Mouse (Mus musculus): ENCODE results near the gene Cdc42ep4.

The Cdc42ep4 gene

DNA sequence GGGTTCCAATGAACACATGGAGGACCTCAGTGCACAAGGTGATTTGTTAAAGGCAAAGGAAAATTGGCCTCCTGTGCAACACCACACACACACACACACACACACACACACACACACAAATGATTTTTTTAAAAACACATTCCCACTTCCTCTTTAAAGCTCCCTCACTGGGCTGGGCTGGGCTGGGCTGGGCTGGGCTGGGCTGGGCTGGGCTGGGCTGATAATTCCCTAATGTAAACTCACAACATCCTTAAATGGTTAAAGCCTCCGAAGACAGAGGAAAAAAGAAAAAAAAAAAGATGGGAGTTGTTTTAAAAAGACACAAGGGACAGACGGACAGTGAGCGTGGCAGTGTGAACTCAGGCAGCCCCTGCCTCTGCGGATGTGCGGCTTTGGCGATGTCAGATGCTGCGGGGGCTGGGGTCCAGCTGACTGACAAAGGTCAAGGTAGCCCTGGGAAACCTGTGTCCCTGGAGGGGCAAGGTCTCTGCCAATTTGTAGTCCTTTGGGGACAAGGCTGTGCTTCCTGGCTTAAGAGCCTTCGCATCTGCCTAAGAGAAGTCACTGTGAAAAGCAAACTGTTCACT lies 26.3 kb upstream of the Cdc42ep4 start:
- no peak for DNase-seq (ENCODE audit: extremely low spot score, low read depth, low spot score)

DNA sequence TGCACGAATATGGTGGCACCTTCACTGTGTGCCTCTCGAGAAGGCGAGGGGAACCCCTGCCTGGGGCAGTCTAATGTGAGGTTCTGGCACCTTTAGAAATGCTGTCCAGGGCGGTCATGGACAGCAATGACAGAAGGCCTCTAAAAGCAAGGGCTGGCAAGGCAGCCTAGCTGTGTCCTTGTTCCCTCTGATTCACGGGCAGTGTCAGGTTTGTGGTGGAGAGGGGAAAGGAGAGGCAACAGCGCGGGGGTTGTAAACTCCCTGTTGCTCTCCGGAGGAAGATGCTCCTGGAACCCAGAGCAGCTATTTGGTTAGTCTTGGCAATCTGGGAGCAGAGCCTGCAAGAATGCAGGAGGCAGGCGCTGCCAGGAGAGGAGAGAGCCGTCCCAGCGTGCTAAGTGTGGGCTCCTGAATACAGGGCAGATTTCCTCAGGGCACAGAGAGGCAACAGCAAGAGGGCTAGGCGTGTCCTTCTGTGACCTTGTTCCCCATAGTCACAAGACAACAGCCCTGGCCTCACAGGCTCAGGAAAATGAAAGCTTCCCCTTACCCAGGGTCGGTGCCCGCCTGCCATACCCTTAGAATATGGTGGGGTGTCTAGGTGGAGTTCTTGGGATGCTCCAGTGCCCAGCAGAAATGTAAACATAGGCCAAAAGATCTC lies 25.3 kb upstream of the Cdc42ep4 start:
- no peak for DNase-seq (ENCODE audit: extremely low spot score, low read depth, low spot score)

DNA sequence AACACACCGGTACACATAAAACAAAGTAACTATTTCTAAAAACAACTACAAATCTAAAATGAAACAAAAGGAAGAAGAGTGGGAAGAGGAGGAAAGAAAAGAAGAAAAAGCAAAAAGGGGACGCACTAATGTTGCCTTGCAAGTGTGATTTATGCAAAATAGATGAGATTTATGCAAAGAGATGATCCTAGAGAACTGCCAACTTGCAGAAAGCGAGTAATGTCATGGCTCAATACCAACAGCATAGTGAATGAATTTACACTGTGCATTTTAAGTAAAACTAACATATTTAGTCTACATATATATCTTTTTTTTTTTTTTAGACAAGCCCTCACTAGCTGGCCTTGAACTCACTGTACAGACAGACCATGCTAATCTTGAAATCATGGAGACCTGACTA lies 23.1 kb upstream of the Cdc42ep4 start:
- no peak for DNase-seq (ENCODE audit: extremely low spot score, low read depth, low spot score)

- DNase-seq (ENCODE audit: extremely low spot score, low read depth, low spot score) = no peak
These were observed 21.5 kb upstream of the Cdc42ep4 start for GRCm38 (mm10) chr11:113773191-113773590.

GRCm38 (mm10) chr11:113771187-113771586 lies 19.5 kb upstream of the Cdc42ep4 start:
- no peak for DNase-seq (ENCODE audit: extremely low spot score, low read depth, low spot score)

- DNase-seq (ENCODE audit: extremely low spot score, low read depth, low spot score) = no peak
These were observed 16.7 kb upstream of the Cdc42ep4 start for GRCm38 (mm10) chr11:113768356-113768755.

DNA sequence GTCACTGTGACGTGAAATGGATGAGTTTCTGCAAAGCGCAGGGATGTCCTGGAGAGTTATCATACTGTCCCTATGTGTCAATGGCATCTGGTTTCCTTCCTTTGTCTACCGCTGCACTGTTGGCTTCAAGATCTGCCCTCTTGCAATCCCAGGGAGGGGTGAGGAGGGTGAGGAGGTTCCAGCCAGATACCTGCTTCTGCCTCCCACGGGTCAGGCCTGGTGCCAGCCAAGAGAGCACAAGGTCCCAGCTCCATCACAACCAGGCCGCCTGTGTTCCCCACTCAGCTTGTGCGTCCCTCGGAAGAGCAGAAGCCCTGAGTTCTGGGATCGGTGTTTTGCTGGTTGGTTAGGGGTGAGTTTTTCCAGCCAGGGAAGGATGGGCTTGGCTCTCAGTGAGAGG lies 15.6 kb upstream of the Cdc42ep4 start:
- no peak for DNase-seq (ENCODE audit: extremely low spot score, low read depth, low spot score)

DNA sequence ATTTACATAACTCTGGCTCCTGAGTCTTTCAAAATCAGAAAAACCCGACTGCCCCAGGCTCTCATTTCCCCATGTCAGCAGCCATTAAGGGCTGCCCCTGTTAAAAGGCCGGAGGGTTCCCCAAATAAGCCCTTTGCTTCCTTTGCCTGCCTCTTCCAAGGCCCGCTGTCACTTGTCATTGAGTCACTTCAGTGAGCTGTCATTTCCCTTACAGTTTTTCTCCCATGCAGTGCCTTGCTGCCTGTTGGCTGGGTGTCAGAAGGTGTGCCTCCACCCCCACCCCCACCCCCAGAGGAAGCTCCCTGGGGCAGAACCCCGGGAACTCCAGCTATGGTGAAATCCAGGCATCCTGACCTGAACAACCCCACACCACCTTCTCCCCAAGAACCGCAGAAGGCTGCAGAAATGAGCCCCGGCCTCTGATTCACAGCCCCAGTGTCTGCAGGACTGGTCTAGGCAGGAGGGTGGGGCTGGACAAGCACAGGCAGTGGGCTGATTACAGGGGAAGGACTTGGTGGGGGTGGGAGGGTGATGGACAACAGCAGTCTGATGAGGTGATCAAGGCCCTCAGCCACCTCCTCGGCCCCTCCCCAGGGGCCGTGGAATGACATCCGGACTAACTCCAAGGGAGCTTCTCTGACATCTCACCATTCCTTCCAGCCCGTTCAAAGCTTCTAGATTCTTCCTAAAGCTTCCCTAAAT lies 14.8 kb upstream of the Cdc42ep4 start:
- no peak for DNase-seq (ENCODE audit: extremely low spot score, low read depth, low spot score)

DNA sequence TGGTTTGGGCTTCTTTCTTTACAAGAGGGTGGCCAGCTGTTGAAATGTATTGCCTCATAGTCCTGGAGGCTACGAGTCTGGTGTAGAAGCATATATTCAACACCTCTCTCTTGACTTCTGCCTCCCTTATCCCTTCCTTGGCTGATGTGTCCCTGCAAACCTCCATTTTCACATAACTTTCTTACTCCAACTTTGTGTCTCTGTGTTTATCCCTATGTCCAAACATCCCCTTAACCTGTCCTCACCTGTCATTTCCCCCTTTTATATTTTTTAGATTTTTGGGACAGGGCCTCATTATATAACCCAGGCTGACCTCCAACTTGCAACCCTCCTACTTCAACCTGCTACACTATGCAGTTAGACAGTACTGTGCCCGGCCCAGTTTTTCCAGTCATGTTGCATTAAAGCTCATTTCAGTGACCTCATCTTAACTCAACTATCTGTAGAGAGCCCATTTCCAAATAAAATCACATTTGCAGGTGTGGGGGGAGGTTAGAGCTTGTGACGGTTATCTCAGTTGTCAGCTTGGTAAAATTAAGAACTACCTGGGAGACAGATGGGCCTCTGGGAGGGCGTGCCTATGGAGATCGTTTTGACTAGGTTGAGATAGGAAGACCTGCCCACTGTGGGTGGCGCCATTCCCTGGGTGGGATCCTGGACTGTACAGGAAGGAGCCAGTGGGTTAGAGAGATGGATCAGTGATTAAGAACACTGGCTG lies 12.6 kb upstream of the Cdc42ep4 start:
- no peak for DNase-seq (ENCODE audit: extremely low spot score, low read depth, low spot score)

GRCm38 (mm10) chr11:113763449-113763848 lies 11.8 kb upstream of the Cdc42ep4 start:
- DNase-seq (ENCODE audit: extremely low spot score, low read depth, low spot score) = no peak

DNA sequence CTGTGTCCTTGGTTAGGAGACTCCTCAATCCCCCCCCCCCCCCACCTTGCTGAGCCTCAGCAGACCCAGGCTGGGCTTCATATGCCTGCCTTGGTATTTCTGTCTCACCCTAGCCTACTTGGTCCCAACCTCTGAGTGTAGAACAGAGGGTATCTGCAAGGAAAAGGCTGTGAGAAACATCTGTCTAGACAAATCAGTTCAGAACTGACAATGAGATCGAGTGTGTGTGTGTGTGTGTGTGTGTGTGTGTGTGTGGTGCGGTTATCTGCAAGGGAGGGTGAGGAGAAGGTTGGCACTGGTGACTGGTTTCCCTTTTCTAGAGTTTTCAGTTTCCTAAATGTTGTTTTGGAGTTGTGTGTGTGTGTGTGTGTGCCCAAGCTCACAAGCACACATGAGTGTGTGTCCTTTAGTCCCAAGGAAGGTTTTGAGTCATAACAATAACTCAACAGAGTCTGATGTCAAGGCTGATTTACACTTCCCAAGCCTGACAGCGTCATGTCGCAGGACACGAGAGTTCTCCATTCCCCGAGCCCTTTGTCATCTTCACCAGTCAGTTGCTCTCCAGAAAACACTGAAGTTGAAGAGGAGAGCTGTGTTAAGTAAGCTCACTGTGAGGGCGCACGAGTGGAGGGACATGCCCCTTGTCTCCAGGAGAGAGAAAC lies 10.6 kb upstream of the Cdc42ep4 start:
- no peak for DNase-seq (ENCODE audit: extremely low spot score, low read depth, low spot score)

DNA sequence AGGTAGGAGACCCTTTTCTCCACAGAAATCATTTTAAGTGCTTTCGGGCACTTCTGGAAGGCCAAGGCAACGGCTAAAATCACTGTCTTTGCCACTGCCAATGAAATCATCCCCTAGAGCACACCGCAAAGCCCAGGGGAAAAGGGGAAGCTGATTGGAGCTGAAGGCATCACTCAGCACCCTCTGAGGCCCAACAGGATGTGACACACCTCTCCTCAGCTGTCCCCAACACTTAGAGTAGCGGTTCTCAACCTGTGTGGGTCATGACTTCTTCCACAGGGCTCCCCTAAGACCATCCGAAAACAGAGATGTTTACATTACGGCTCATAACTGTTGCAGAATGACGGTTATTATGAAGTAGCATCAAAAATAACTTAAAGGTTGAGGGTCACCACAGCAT lies 10.0 kb upstream of the Cdc42ep4 start:
- no peak for DNase-seq (ENCODE audit: extremely low spot score, low read depth, low spot score)

GRCm38 (mm10) chr11:113760476-113760875 lies 8.8 kb upstream of the Cdc42ep4 start:
- DNase-seq (ENCODE audit: extremely low spot score, low read depth, low spot score) = no peak

DNA sequence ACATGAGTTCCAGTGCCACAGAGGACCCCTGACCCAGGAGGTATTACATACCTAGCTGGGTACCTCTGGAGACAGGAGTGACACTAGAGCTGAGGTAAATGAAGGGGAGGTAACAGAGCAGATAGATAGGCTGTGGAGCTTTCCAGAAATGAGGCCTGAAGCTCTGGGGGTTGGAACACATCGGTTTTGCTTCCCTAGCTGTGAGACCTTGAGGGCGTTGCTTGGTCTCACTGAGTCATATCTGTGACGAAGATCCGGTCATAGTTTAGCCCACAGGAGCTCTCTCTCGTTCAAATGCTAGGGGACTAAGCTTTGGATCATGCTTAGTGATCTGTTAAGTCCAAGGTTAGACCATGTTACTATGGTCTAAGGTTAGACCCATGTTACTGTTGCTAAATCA lies 7.2 kb upstream of the Cdc42ep4 start:
- no peak for DNase-seq (ENCODE audit: extremely low spot score, low read depth, low spot score)

DNA sequence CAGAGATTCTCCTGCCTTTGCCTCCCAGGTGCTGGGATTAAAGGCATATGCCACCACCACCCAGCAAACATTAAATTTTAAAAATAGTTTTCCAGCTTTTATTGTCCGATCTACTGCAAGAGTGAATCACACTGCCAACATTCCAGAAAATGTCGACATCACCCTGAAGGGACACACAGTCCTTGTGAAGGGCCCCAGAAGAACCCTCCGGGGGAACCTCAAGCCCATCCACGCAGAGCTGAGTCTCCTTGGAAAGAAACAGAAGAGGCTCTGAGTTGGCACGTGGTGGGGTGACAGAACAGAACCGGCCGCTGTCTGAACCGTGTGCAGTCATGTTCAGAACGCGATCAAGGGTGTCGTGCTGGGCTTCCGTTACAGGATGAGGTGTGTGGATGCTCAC lies 4.9 kb upstream of the Cdc42ep4 start:
- no peak for DNase-seq (ENCODE audit: extremely low spot score, low read depth, low spot score)

DNA sequence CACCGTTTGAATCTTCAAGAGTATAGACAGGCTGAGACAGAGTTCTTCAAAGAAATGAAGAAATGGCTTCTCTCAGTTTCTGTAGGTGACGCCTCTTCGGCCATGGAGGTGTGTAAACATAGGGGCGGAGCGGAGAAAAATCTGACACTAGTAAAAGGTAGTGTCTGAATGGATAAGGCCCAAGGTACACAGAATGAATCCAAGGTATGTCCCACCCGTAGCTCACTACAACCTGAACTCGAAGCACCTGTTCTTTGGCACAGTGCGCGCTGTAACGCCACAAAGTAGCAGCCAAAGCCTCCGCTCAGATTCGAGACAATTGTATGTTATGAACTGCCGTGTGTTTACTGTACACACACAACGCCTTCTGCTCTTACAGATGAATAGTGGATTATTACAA lies 4.2 kb upstream of the Cdc42ep4 start:
- no peak for DNase-seq (ENCODE audit: extremely low spot score, low read depth, low spot score)

DNA sequence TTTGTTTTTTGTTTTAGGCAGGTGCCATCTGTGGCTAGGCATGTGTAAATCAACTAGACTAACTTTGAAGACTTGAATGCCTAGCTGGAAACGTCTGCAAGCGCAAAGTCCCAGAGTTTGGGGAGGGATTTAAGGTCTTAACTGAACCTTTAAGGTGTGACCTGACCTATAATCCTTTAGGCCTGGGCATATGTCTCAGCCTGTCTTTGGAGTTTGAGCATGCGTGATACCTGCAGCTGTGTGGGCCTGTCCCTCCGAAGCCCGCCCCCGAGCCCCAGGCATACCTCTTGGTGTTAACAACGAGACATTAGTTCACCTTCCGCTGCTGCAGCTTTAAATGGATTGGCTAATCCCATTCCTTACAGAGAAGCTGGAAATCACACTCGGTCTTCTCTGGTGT lies 3.2 kb upstream of the Cdc42ep4 start:
- DNase-seq (ENCODE audit: extremely low spot score, low read depth, low spot score) = no peak

- DNase-seq (ENCODE audit: extremely low spot score, low read depth, low spot score) = no peak
These were observed 1.2 kb upstream of the Cdc42ep4 start for GRCm38 (mm10) chr11:113752685-113753430.

GRCm38 (mm10) chr11:113752158-113752661 lies 529 bp upstream of the Cdc42ep4 start:
- DNase-seq (ENCODE audit: extremely low spot score, low read depth, low spot score) = no peak

Measured in hindlimb bud, embryonic 11.5 days (tissue).